Mouse (Mus musculus) cerebellum, postnatal 14 days (tissue): ENCODE results near the gene Ift27.

Experiments used
- DNase-seq, 2 experiments: peaks; one replicate each; pipeline ENCODE4 v3.0.0; 2021; ENCODE audit warnings: mixed read lengths in 2 of 2

Ift27 gene

GRCm38 (mm10) chr15:78171651-78172050 lies 2.3 kb downstream of the Ift27 start:
- DNase-seq = peak in 1 of 2 experiments; percentile 58

GRCm38 (mm10) chr15:78170708-78171107 lies 3.2 kb downstream of the Ift27 start:
- DNase-seq = no peak

DNA sequence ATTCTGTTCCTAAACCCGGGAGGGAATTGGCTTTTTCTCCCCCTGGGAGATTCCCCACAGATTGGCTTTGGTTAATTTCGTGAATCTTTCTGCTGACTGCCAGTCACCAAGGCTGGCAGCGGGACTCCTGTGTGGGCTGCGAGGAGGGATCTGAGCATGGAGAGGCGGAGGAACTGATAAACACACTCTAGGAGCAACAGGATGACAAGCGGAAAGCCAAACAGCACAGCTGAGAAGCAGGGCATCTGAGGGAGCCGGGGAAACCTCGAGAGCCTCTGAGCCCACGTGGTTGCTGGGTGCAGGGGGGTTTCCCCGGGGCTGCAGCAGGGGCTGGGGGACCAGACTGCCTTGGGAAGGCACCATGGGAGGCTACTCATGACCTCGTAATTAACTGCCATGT lies 4.3 kb downstream of the Ift27 start:
- DNase-seq = no peak

- DNase-seq = no peak
These were observed 8.6 kb downstream of the Ift27 start for GRCm38 (mm10) chr15:78165292-78165691.

- DNase-seq = no peak
These were observed 9.4 kb downstream of the Ift27 start for GRCm38 (mm10) chr15:78164466-78164865.

GRCm38 (mm10) chr15:78161946-78162345 lies 12.0 kb downstream of the Ift27 start:
- DNase-seq = no peak

DNA sequence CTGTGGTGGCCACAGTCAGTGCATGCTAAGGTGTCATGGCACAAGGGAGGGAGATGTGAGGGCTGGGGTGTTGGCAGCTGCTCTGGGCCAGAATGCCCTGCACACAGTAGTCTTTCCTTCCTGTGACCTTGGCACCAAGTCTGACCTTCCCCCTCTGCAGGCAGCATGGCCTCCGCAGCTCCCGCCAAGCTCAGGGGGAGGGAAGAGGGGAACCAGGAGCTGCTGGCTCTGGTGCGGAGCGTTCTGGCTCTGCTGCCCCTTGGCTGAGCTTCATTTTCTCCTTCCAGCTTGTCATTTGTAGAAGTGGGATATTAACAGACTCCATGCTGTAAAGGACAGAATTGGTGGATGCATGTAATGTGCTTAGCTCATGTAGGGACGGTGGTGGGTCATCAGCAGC lies 15.6 kb downstream of the Ift27 start:
- DNase-seq = peak; percentile 52 to 68

DNA sequence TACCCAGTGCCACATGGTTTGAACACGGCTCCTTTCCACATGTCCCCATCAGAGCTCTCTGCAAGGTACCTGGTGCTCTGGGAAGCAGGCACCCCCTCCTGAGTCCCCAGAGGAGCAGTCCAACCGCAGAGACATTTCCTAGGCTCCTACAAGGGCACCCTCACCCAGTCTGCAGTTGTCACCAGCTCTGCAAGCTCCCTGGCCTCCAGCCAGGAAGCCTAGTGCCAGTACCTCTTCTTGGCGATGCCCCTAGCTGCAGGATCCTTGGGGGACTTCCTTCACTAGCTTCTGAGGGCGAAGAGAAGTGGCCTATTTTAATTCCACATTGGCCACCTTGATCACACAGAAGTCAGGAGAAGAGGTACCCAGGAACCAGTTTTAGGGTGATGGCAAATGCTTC lies 16.1 kb downstream of the Ift27 start:
- peak in 1 of 2 experiments; percentile 43 for DNase-seq

GRCm38 (mm10) chr15:78157330-78157729 lies 16.6 kb downstream of the Ift27 start:
- DNase-seq = peak in 1 of 2 experiments; percentile 47

GRCm38 (mm10) chr15:78155421-78155820 lies 18.5 kb downstream of the Ift27 start:
- DNase-seq = no peak

DNA sequence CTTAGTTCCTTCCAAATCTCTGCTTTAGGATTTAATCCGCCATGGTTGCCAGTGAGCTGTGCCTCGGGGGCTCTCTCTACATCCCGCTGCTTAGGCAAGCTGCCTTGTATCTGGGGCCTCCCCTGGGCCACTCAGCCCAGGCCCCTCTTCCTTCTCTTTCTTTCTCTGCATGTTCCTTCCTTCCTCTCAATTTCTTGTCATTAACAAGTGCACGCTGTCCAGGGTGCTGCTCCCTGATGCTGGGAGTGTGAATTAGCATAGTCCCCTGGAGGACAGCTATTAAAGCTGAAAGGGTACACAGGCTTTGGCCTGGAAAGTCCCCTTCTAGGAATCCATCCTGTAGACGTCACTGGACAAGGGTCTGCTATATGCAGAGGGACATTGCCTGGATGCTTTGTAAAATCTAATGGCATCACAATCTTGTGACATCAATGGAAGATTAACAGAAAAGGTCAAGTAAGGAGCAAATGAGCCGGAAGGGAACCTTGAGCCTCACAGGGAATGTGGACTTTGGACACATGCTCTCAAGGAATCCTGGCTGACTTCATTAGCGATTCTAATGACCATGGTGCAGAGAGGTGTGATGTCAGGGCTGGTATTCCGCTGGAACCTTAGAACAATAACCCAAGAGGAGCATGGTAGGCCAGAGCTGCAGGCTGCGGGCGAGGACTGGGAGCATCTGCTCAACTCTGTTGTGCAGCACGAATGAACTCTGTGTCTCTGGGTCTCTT lies 20.7 kb downstream of the Ift27 start:
- DNase-seq = no peak

- DNase-seq = peak in 1 of 2 experiments; percentile 56
These were observed 25.3 kb downstream of the Ift27 start for GRCm38 (mm10) chr15:78148565-78148964.

- no peak for DNase-seq
These were observed 33.7 kb downstream of the Ift27 start for GRCm38 (mm10) chr15:78140226-78140625.

GRCm38 (mm10) chr15:78134606-78135005 lies 39.3 kb downstream of the Ift27 start:
- no peak for DNase-seq

DNA sequence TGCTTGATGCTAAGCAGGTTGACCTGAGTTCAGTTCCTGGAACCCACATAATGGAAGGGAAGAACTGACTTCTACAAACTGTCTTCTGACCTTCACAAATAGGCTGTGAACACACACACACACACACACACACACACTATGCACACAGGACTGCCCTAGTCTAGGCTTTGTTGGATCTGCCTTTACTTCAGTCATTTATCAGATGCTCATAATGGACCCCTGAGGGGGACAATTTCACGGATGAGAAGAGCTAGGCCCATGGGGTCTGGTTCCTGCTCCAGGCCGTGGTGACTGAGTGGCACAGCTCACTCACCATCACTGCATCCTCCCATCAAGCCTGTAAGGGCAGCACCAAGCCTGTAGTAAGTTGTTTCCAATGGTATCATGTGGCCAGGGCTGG lies 40.5 kb downstream of the Ift27 start:
- no peak for DNase-seq

DNA sequence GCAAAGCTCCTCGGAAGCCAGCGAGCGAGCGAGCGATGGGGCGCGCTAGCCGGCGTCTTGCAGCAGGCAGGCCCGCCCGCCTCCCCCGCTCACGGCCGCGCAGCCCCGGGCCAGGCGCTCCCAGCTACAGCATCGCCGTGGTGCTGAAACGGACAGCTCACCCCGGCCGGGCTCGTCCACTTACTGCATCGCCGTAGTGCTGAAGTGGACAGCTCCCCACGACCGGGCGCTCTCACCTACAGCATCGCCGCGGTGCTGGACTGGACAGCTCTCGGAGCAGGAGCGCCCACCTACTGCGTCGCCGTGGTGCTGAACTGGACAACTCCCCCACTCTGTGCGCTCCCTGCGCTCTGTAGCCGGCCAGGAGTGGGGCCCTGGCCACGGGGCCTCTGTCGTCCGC lies 54.2 kb downstream of the Ift27 start, which contains the start of gene Cacng2:
Gene Cacng2, minus strand, starts transcription at position 325 of the 400 bp plus-strand sequence.
- DNase-seq = peak; percentile 84 to 86

- peak; percentile 69 to 72 for DNase-seq
These were observed 54.7 kb downstream of the Ift27 start for GRCm38 (mm10) chr15:78119248-78119647.

DNA sequence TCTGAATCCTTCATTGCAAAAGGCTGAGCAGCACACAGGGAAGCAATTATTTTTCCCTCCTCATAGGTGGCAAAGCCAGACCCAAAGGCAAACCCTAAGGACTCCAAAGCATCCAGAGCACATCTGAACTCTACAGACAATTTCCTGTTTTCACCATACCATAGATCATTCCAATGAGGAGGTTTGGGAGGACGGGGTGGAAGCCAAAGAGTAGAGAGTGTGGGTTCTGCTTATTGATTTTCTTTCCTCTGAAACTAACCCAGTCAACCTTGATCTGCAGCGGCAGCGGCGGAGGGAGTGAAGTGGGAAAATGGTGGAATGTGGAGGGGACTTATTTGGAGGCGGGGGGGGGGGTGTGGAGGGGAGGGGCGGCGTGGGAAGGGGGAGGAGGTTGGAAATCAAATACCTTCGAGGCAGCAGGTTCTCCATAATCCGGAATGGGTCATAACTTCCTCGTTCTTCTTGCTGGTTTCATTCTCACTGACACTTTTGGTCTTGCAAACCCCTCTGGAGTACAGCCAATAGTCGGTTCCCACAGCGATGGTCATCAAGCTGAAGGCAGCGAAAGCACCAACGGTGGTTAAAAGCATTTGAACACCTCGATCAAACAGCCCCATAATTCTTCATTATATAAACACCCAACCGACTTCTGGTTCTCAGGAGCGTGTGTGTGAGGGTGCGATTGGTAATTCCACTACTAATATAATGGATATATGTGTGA lies 55.5 kb downstream of the Ift27 start:
- DNase-seq = peak; percentile 77 to 79

- peak; percentile 39 to 47 for DNase-seq
These were observed 56.2 kb downstream of the Ift27 start for GRCm38 (mm10) chr15:78117731-78118130.

DNA sequence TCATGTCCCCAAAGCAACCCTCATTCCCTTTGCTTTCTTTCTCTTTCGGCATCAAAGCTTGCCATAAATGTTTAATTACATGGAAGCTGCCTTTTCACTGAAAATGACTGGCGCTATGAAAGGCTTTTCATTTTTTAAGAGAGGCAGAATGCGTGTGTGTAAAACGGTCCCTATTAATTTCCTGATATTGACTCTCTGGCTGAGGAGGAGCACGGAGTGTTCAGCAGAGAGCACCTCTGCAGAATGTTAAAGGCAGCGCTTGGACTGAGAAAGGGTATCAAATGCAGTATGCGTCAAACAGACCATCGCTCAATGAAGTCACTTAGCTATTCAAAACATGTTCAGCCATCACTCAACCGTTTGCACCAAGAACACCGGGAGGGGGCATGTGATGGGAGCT lies 57.0 kb downstream of the Ift27 start:
- DNase-seq = peak in 1 of 2 experiments; percentile 42

- peak; percentile 50 to 59 for DNase-seq
These were observed 57.7 kb downstream of the Ift27 start for GRCm38 (mm10) chr15:78116244-78116643.
